Mouse (Mus musculus): ENCODE results near the gene Nmnat2.

GRCm38 (mm10) chr1:153109346-153109745, 154.6 kb downstream of the Nmnat2 start:
- TF ChIP-seq CTCF (IDR thresholded peaks at IDR 0.05 in 2 of 3, conservative IDR thresholded peaks at IDR 0.05 in 1 of 3; ENCODE audit: control insufficient read depth in 1 of 3, insufficient read depth in 1 of 3, low read depth in 2 of 3, low read length in 3 of 3, poor library complexity in 1 of 3, severe bottlenecking in 1 of 3) (no peak), JUND (IDR thresholded peaks at IDR 0.05; ENCODE audit: low read depth, low read length) (no peak), POLR2A (IDR thresholded peaks at IDR 0.05; ENCODE audit: control insufficient read depth in 1 of 2, insufficient read depth in 1 of 2, low read depth in 1 of 2, low read length in 2 of 2, poor library complexity in 1 of 2) (no peak), ETS1 (IDR thresholded peaks at IDR 0.05; ENCODE audit: low read depth, low read length) (no peak), GABPA (IDR thresholded peaks at IDR 0.05; ENCODE audit: low read depth, low read length) (no peak), MAX (IDR thresholded peaks at IDR 0.05; ENCODE audit: low read length) (no peak), USF1 (IDR thresholded peaks at IDR 0.05; ENCODE audit: low read depth, low read length) (no peak), EP300 (IDR thresholded peaks at IDR 0.05; ENCODE audit: low read depth in 1 of 2, low read length in 2 of 2) (no peak), ZC3H11A (IDR thresholded peaks at IDR 0.05; ENCODE audit: low read depth, low read length) (no peak), UBTF (IDR thresholded peaks at IDR 0.05; ENCODE audit: borderline replicate concordance, insufficient read depth, low read depth, low read length) (no peak), ELF1 (IDR thresholded peaks at IDR 0.05; ENCODE audit: low read depth, low read length) (no peak), GATA1 (IDR thresholded peaks at IDR 0.05; ENCODE audit: low read depth, low read length) (no peak), MAZ (IDR thresholded peaks at IDR 0.05; ENCODE audit: low read depth, low read length) (no peak)

All from MEL (cell line).